Mouse (Mus musculus): ENCODE data around the gene Igsf9b. TPM values are rescaled to one million over a fixed set of nuclear protein-coding genes. Genes with fewer than 3 reads are reported as not detected.

Gene Igsf9b
- total RNA-seq (2021) = 1 to 10 TPM; 4.6 to 7.4 TPM
- long read RNA-seq, experiment 1, partial matches to known transcripts = 0 of 2 reads
- long read RNA-seq, experiment 1, other reads (novel, unspliced or antisense) = 2 of 2 reads
- long read RNA-seq, experiment 2, partial matches to known transcripts = 0 of 2 reads
- long read RNA-seq, experiment 2, other reads (novel, unspliced or antisense) = 2 of 2 reads

GRCm38 (mm10) chr9:27298411-27299285 is at the start of gene Igsf9b:
Igsf9b (plus strand) TSS chr9:27299204.
- peak; percentile 82 for DNase-seq

DNA sequence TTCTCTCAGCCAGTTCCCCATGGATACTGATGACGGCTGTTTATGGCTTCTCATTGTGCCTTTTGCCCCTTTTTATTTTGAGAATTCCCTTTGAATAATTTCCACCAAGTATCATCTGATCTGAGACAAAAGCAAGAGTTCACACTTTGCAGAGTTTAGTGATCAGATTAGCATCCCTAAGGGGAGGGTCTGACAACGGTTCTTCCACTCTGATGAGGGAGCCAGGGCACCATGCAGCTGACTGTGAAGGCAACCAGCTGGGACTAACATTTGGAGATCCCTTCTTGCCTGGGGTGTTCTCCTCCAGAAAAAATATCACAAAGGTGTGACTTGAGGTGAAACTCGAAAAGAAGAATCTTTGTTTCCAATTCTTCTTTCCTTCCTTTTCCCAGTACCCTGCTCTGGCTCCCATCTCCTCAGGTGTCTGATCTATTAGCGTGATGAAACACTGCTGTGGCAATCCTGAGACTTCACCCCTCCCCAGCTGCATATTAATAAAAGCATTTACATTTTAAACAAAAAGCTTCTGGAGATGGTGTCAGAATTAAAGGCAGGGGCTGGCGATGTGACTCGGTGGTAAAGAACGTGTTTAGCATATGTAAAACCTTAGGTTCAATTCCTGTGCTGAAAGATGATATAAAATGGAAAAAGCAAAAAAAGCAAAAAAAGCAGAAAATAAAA is 46.8 kb upstream of the Igsf9b start:
- DNase-seq = no peak

GRCm38 (mm10) chr9:27256454-27256853 is 42.5 kb upstream of the Igsf9b start:
- peak; percentile 29 for DNase-seq

GRCm38 (mm10) chr9:27260378-27260947 is 38.5 kb upstream of the Igsf9b start:
- DNase-seq = no peak

DNA sequence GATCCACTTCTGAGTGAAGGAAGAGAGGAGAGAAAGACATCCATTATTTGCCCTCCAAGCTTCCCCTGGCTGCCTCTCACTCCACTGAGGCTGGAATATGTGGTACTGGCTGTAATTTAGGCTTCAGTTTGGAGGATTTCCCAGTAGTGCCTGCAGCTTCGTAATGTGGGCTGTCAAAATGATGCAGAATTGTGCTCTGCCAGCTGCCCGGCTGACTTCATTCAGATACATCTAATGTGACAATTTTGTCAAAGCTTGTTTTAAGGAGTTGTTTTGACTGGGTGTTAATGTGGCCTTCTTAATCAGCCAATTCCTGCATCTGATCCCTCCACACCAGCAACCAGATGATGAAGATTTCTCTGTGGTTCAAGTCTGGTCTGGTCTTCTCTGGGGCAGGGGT is 37.1 kb upstream of the Igsf9b start:
- DNase-seq = no peak

GRCm38 (mm10) chr9:27265009-27265408 is 34.0 kb upstream of the Igsf9b start:
- no peak for DNase-seq

DNA sequence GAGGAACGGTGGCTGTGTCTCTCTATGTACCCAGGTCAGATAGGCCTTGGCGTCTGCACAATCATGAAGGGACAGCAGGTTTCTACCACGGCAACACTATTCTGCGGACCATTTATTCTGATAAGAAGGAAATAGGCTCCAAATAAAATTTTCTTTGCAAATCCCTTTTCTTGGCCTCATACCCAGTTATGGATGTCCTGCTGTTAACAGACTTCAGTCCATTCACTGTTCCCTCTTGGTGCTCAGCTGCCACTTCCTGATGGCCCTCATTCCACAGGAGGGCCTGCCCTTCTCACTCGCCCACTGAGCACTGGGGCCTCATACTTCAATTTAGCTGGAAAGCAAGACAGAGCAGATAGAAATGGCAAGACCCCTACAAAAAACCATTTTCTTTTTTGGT is 31.1 kb upstream of the Igsf9b start:
- DNase-seq = no peak

- DNase-seq = no peak
Observed at GRCm38 (mm10) chr9:27268493-27268892, 30.5 kb upstream of the Igsf9b start.

DNA sequence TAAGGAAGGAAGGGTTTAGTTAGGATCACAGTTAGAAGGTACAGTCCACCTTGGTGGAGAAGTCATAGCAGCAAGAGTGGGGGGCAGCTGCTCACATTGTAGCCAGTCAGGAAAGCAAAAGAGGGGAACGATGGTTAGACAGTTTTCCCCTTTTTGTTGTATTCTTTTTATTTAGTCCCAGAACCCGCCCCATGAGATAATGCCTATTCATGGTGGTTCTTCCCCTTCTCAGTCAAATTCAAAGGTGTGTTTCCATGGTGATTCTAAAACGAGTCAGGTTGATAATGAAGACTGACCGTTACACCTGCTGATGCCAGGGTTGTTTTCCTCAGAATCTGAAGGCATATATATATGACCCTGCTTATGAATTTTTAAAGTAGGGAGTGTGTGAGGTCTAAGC is 29.7 kb upstream of the Igsf9b start:
- DNase-seq = no peak

DNA sequence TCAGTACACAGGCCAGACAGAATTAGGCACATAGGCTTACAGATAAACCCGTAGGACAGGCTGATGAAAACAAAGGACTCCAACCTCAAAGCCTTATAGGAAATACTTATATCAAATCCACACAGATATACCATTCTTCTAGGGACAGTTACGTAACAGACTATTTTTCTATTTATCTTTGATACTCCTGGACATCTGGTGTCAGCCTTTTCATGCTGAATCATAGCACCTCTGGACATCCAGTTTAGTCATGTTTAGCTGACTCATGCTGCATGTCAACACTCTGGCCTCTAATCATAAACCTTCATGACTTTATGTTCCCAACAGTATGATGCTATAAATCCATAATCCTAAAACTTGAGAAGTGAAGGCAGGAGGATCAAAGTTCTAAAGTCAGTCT is 29.1 kb upstream of the Igsf9b start:
- no peak for DNase-seq

- DNase-seq = no peak
Observed at GRCm38 (mm10) chr9:27271899-27272298, 27.1 kb upstream of the Igsf9b start.

DNA sequence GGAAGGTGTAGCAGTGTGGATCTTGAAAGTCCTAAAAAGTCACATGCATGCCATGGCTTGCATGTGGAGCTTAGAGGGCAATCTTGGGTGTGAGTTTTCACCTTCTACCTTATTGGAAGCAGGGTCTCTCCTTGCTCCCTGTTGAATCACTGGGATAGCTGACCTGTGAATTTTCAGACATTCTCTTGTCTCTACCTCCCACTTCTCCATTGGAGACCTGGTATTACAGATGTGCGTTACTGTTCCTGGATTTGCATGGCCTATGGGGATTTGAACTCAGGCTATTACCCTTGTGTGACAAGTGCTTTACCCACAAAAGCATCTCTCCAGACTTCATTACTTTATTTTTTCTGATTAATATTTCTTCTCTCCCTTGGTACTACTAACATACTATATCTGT is 26.1 kb upstream of the Igsf9b start:
- no peak for DNase-seq

- no peak for DNase-seq
Observed at GRCm38 (mm10) chr9:27276282-27276839, 22.6 kb upstream of the Igsf9b start.

- no peak for DNase-seq
Observed at GRCm38 (mm10) chr9:27277401-27278087, 21.5 kb upstream of the Igsf9b start.

DNA sequence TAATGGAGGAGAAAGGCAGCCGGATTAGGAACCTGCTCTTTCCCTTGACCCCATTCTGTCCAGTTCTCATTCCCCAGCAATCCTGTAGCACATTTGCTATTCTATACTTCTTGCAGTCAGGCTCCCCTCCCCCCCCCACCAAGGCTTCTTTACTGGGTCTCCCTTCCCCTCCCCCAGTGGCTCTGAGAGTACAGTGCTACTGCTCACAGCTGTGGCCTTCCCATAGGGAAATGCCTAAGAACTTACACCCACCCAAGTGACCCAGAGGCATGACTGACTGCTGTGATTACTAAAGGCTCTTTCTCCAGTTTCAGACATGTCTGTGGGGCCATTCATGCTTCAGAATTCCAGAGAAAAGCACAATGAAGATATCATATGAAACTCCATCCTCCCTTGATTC is 20.0 kb upstream of the Igsf9b start:
- no peak for DNase-seq

DNA sequence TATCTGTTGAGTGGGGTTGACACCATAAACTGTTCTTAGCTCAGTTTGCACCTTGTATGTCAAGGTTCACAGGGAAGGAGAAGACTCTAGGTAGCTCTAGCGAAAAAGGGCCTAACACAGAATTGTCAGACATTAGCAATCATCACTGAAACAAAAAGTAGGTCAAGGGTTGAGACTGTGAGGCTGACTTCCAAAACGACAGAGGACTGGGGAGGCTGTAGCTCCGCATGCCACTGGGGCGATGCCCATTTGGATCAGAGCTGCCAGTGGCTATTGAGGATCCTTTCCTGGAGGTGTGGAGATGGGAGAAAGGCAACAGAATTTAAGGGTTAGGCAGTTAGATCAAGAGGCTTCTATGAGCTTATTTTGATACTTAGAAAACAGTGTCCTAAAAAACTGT is 18.0 kb upstream of the Igsf9b start:
- no peak for DNase-seq

- DNase-seq = no peak
Observed at GRCm38 (mm10) chr9:27285719-27286249, 13.2 kb upstream of the Igsf9b start.

- no peak for DNase-seq
Observed at GRCm38 (mm10) chr9:27286296-27286695, 12.7 kb upstream of the Igsf9b start.

GRCm38 (mm10) chr9:27286859-27287258 is 12.1 kb upstream of the Igsf9b start:
- no peak for DNase-seq

DNA sequence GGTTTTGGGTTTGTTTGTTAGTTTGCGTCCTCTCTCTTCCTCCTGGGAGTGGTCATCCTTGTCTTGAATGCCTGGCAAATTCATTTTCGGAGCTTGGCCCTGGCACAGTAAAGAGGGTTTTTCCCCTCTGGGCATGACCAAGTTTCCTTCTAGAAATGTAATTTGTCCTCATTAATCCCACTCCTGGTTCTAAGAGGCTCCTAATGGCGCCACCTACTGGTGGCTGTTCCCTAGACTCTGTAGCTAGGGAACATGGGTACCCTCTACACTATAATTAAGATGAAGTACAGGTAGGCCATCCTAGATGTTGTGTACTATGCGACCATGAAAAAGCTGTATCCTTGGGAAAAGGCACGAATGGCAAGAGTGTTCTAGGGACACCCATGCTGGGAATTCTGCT is 11.6 kb upstream of the Igsf9b start:
- peak; percentile 49 for DNase-seq

DNA sequence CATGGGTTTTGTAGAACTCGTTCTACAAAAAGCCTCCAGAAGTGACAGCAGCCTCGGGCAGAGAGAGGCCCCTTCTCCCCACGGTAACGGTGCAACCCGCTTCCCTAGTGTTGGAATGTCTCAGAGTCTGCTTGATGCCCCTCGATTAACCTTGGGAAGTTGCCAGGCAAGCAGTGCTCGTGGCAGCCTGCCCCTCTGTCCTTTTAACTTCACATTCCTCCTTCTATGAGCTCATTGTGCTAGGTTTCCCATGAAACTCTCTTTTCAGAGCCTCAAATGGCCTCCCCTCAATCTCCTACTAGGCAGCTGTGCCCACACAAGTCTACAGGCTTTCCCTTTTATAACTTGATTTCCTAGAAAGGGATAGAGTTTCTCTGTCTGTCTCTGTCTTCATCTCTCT is 10.6 kb upstream of the Igsf9b start:
- no peak for DNase-seq
